Mouse (Mus musculus): ENCODE measurements around the gene Tubgcp2. TPM values are rescaled to one million over a fixed set of nuclear protein-coding genes. Genes with fewer than 3 reads are reported as not detected.

Gene Tubgcp2
- polyA plus RNA-seq, 1 experiment from 2014 or later: 46.2 TPM

MicroRNA genes within 50 kb of the gene (microRNA counts, 519-probe panel; counts per million panel counts)
- microRNA mmu-miR-202-3p (1,978 counts per million, percentile 18 among the panel's probes with 10 or more counts), microRNA mmu-miR-202-5p (2,588 counts per million, percentile 54 among the panel's probes with 10 or more counts)

Small RNAs within 50 kb of the gene (microRNA-seq; reads per million reads assigned to microRNA genes)
- gene Mir202 (ENCODE audit: borderline number of aligned reads) (not detected), gene Mir7062 (ENCODE audit: borderline number of aligned reads) (0.83 reads per million), gene mmu-mir-7686 (ENCODE audit: borderline number of aligned reads) (not detected)

Other genes starting within 250 kb of the Tubgcp2 start
- 0.81 and 0.93 TPM in 2 replicates for gene Adgra1, start 202.5 kb downstream of the Tubgcp2 start, polyA plus RNA-seq (2014; fragmentation: Nextera tagmentation; extraction: Ambion mirVana)
- gene Kndc1, start 142.0 kb downstream of the Tubgcp2 start, polyA plus RNA-seq (2014; fragmentation: Nextera tagmentation; extraction: Ambion mirVana): 0.77 and 1.5 TPM in 2 replicates
- 0.22 TPM in 1 of 2 replicates, not detected in the other for gene Utf1, start 92.9 kb downstream of the Tubgcp2 start, polyA plus RNA-seq (2014; fragmentation: Nextera tagmentation; extraction: Ambion mirVana)
- gene 6430531B16Rik, start 57.9 kb downstream of the Tubgcp2 start, polyA plus RNA-seq (2014; fragmentation: Nextera tagmentation; extraction: Ambion mirVana): 0.48 and 2.4 TPM in 2 replicates
- 1.5 and 2.4 TPM in 2 replicates for gene Adam8, start 44.1 kb downstream of the Tubgcp2 start, polyA plus RNA-seq (2014; fragmentation: Nextera tagmentation; extraction: Ambion mirVana)
- 31.1 and 31.4 TPM in 2 replicates for gene Zfp511, start 278 bp downstream of the Tubgcp2 start, polyA plus RNA-seq (2014; fragmentation: Nextera tagmentation; extraction: Ambion mirVana)
- gene Msx3, start 12.4 kb upstream of the Tubgcp2 start, polyA plus RNA-seq (2014; fragmentation: Nextera tagmentation; extraction: Ambion mirVana): not detected in 2 replicates
- 3.4 and 3.6 TPM in 2 replicates for gene Caly, start 45.9 kb upstream of the Tubgcp2 start, polyA plus RNA-seq (2014; fragmentation: Nextera tagmentation; extraction: Ambion mirVana)
- 0.60 TPM in 1 of 2 replicates, not detected in the other for gene Prap1, start 56.7 kb upstream of the Tubgcp2 start, polyA plus RNA-seq (2014; fragmentation: Nextera tagmentation; extraction: Ambion mirVana)
- gene Fuom, start 65.8 kb upstream of the Tubgcp2 start, polyA plus RNA-seq (2014; fragmentation: Nextera tagmentation; extraction: Ambion mirVana): 26.0 and 29.4 TPM in 2 replicates
- gene Paox, start 79.1 kb upstream of the Tubgcp2 start, polyA plus RNA-seq (2014; fragmentation: Nextera tagmentation; extraction: Ambion mirVana): 16.7 and 17.8 TPM in 2 replicates
- 136 and 146 TPM in 2 replicates for gene Echs1, start 79.8 kb upstream of the Tubgcp2 start, polyA plus RNA-seq (2014; fragmentation: Nextera tagmentation; extraction: Ambion mirVana)
- gene Mtg1, start 100.9 kb upstream of the Tubgcp2 start, polyA plus RNA-seq (2014; fragmentation: Nextera tagmentation; extraction: Ambion mirVana): 25.0 and 25.4 TPM in 2 replicates
- gene Sprn, start 118.2 kb upstream of the Tubgcp2 start, polyA plus RNA-seq (2014; fragmentation: Nextera tagmentation; extraction: Ambion mirVana): 1.6 and 2.5 TPM in 2 replicates
- not detected in 2 replicates for gene Olfr522, start 128.1 kb upstream of the Tubgcp2 start, polyA plus RNA-seq (2014; fragmentation: Nextera tagmentation; extraction: Ambion mirVana)
- 0.20 and 0.22 TPM in 2 replicates for gene Olfr523, start 136.5 kb upstream of the Tubgcp2 start, polyA plus RNA-seq (2014; fragmentation: Nextera tagmentation; extraction: Ambion mirVana)
- 0.25 TPM in 1 of 2 replicates, not detected in the other for gene Olfr524, start 169.3 kb upstream of the Tubgcp2 start, polyA plus RNA-seq (2014; fragmentation: Nextera tagmentation; extraction: Ambion mirVana)
- 0.06 TPM in 1 of 2 replicates, not detected in the other for gene Cd163l1, start 181.6 kb upstream of the Tubgcp2 start, polyA plus RNA-seq (2014; fragmentation: Nextera tagmentation; extraction: Ambion mirVana)
- gene 5830411N06Rik, start 210.6 kb upstream of the Tubgcp2 start, polyA plus RNA-seq (2014; fragmentation: Nextera tagmentation; extraction: Ambion mirVana): not detected in 2 replicates